Mouse (Mus musculus): ENCODE measurements at regions not wholly inside any gene's neighbourhood (a gene's known extent, or its start where the extent isn't known, plus 50 kb on each side); places are given as distances from the start of the nearest gene placed in this dataset.

GRCm38 (mm10) chr10:6296621-6297020, 374.4 kb upstream of the Rgs17 start:
- TF ChIP-seq POLR2A (IDR thresholded peaks at IDR 0.05; ENCODE audit: borderline replicate concordance, extremely low read depth, low read depth, low read length) (no peak), CTCF (IDR thresholded peaks at IDR 0.05; ENCODE audit: insufficient read depth, low read length) (no peak)

Measured in lung, adult 2 months (tissue).